Mouse (Mus musculus) gastrocnemius, adult 2 months (tissue): ENCODE data around the gene Adam11. TPM values are rescaled to one million over a fixed set of nuclear protein-coding genes. Genes with fewer than 3 reads are reported as not detected.

ENCODE experiments used
- DNase-seq: peaks from one replicate; pipeline ENCODE4 v3.0.0; 2022
- H3K27ac ChIP-seq: fragments of 200-600 bp; 2 replicates; pipeline ENCODE4 v1.8.1; 2022; ENCODE audit warnings: mild to moderate bottlenecking
- H3K4me3 ChIP-seq: fragments of 200-600 bp; 2 replicates; pipeline ENCODE4 v1.8.1; 2022; ENCODE audit warnings: mild to moderate bottlenecking, moderate library complexity
- CTCF ChIP-seq: fragments of 200-600 bp; IDR thresholded peaks from 2 replicates; pipeline ENCODE4 v1.8.1; 2022; ENCODE audit warnings: antibody characterized with exemption, mild to moderate bottlenecking, moderate library complexity
- intact Hi-C: fragments of 180-260 bp; cut with DNase I; formaldehyde crosslinking; loops from one replicate; pipeline ENCODE4 v1.15.1; 2025
- total RNA-seq, 2 experiments: library from RNA; stranded (reverse); gene quantifications; 2 replicates each; pipeline ENCODE4 v1.2.3; 2021

Adam11 gene
- total RNA-seq, 2 experiments from 2014 or later: 0.33 to 0.67 TPM

DNA sequence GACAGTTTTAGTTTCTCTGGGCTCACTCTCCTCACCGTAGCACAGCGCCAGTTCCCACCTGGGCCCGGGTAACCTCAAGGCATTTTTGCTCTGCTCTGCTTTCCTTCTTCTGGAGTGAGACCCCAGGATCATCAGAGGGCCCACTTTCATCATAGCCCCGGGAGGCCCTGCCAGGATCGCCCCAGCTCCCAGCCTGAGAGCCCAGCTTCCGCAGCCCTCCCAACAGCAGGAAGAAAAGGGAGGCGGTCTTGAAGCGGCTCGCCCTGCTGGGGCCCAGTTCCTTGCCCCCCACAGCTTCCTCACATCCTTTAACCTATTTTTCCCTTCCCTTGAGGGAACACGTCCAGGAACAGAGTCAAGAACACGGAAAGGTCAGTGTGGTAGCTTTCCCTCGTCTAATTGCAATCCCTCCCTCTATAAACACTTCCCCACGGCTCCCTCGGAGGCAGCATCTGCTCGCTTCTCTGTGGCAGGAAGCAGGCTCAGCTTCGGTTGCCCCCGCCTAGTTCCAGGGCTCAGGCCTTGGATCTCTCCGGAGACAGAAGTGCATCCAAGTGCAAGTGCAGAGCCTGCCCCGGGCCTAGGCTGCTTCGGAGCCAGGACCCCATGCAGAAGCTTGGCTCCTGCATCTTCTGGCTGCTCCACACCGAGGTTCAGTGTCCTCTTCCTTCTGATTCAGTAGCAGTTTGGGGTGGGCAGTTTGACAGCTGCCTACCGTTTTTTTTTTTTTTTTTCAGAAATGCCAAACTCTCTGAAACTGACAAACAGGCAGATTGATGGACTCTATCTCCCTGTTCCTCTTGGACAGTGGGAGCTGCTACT, 19.9 kb upstream of the Adam11 start:
- peak overlapping the region; percentile 57 for H3K27ac ChIP-seq
- H3K4me3 ChIP-seq: peak overlapping the region; percentile 45
- no peak for TF ChIP-seq CTCF
- DNase-seq: peak; percentile 51
- intact Hi-C loops: no loop called here

DNA sequence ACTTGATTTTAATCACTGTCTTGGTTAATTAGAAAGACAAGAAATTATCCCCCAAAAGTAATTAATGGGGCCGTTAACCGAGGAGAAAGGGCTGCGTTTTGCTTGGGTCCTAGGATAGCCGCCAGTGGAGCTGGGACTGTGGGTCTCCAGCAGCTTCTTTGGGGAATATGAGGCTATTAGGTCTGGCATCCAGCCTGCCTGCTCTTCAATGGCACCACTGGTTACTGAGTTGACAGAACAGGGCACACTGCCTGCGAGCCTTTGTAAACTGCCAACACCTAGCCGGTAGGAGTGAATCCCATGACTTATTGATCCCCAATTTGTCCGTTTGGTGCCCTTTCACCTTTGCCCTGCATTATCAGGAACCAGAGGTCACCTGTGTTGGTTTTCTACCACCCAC, 19.2 kb upstream of the Adam11 start:
- no peak overlapping the region for H3K27ac ChIP-seq
- intact Hi-C loops: no loop called here
- DNase-seq: no peak
- no peak overlapping the region for H3K4me3 ChIP-seq
- no peak for TF ChIP-seq CTCF

DNA sequence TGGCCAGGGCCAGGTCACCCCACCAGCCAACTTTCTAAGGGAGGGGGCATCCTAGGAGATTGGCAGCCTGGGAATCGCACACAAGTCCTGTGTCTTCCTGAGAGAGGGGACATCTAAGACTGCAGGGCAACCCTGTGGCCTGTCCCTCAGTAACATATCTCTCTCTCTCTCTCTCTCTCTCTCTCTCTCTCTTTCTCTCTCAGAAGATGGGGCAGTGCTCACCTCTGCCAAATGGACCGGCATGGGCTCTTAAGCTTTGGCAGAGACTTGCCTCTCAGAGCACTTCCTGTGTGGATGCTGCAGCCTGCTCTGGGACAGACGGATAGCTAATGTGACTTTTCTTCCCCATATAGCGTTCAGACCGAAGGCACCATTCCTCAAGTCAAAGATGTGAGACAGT, 18.4 kb upstream of the Adam11 start:
- no peak overlapping the region for H3K27ac ChIP-seq
- intact Hi-C loops: no loop called here
- no peak for DNase-seq
- no peak for TF ChIP-seq CTCF
- no peak overlapping the region for H3K4me3 ChIP-seq

DNA sequence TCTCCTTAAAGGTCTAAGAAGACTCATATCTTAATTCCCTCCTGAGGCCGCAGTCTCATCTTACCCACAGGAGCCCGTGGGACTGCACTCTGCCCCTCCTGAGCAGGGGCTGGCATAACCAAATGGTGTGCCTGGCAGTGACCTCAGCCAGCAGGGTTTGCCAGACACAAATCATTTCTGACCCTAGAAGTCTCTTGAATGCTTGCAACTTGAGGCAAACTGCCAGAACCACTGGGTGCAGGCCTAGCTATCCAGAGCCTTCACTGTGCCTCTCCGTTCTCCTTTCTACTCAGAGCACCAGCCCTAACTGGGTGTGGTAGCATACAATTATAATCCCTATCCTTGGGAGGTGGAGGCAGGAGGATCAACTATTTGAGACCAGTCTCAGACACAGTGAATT, 16.5 kb upstream of the Adam11 start:
- TF ChIP-seq CTCF: no peak
- intact Hi-C loops: no loop called here
- no peak for DNase-seq

DNA sequence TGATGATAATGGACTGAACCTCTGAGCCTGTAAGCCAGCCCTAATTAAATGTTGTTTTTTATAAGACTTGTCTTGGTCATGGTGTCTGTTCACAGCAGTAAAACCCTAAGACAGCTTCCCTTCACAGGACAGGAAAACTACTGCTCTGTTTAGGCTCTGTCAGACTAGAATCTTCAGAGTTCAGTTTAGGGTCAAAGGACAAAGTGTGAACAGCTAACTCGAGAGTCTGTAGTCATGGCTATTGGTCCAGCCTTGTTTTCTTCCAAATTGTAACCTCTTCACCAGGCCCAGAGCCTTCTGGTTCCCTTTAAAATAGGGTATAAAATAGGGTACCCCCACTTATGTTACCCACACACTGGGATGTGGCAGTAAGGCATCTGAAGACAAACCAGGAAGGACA, 13.4 kb upstream of the Adam11 start:
- no peak for TF ChIP-seq CTCF
- no peak overlapping the region for H3K27ac ChIP-seq
- DNase-seq: no peak
- no peak overlapping the region for H3K4me3 ChIP-seq
- intact Hi-C loops: no loop called here

More for the DNA sequence above, 16.5 kb upstream of the Adam11 start:
- no peak overlapping the region for H3K4me3 ChIP-seq
- no peak overlapping the region for H3K27ac ChIP-seq

DNA sequence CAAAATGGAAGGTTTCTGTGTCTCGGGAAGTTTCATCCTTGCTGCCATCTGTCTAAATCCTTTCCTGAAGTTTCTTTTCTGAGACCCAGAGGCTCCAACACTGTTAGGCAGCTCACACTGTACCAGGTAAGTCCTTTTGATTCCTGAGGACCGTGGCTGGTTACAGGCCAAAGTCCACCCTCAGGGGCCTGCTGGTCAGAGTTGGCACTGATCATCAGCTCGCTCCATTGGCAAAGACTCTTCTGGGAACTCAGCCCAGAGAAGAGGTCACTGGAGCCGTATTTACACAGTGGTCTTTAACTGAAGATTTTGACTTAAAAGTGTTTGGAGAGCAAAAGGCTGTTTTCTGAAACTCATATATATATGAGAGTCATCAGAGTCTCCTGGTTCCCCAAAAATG, 12.9 kb upstream of the Adam11 start:
- TF ChIP-seq CTCF: no peak
- Histone ChIP-seq H3K4me3 (no peak overlapping the region), H3K27ac (no peak overlapping the region)
- intact Hi-C loops: no loop called here
- DNase-seq: no peak

DNA sequence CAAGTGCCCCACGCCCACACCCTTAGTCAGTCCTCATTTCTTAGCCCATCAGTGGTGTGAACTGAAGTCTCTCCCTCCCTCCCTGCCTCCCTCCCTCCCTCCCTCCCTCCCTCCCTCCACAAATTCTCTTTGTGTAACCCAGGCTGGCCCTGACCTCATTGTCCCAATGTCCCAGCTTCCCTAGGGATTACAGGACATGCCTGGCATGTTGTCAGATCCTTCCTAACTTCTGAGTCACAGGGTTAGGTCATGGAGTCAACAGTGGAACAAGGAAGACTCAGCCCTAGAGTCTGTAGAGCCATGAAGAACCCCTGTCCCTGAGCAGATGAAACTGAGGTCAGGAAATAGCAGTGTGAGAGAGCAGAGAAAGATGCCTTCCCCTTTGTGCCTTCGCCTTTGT, 11.5 kb upstream of the Adam11 start:
- Histone ChIP-seq H3K27ac (no peak overlapping the region), H3K4me3 (no peak overlapping the region)
- TF ChIP-seq CTCF: no peak
- no peak for DNase-seq
- intact Hi-C loops: no loop called here

DNA sequence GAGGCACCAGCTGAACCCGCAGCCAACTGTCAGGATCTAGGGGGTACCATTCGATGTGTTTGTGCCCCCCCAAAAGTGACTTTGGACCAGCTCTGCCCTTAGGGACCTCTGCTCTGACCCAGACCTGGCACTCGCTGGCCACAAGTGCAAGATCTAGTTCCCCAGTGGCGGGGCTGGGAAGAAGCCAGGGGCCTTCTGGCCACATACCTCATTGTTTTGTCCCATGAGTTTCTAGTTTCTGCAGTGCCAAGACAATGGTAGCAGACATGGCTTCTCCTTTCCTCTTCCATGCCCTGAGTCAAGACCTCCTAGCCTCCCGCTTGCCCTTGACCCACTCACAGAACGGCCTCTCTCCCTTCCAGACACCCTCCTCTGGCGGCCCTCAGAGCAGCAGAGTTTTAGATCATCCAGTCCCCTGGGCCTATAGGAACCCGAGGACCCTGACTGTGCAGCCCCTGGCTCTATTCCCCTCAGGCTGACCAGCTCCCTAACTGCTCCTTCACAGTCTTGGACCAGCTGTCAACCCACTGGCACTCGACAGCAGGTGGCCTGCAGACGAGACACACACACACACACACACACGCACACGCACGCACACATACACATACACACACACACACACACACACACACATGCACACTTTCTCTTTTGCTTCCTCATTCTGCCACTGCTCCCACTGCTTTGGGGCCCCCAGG, 8.2 kb upstream of the Adam11 start:
- DNase-seq: no peak
- no peak for TF ChIP-seq CTCF
- H3K27ac ChIP-seq: 0 out of 2 replicates have a peak overlapping the region, but pooled peaks have one; percentile 31
- intact Hi-C loops: no loop called here
- peak overlapping the region; percentile 51 for H3K4me3 ChIP-seq

DNA sequence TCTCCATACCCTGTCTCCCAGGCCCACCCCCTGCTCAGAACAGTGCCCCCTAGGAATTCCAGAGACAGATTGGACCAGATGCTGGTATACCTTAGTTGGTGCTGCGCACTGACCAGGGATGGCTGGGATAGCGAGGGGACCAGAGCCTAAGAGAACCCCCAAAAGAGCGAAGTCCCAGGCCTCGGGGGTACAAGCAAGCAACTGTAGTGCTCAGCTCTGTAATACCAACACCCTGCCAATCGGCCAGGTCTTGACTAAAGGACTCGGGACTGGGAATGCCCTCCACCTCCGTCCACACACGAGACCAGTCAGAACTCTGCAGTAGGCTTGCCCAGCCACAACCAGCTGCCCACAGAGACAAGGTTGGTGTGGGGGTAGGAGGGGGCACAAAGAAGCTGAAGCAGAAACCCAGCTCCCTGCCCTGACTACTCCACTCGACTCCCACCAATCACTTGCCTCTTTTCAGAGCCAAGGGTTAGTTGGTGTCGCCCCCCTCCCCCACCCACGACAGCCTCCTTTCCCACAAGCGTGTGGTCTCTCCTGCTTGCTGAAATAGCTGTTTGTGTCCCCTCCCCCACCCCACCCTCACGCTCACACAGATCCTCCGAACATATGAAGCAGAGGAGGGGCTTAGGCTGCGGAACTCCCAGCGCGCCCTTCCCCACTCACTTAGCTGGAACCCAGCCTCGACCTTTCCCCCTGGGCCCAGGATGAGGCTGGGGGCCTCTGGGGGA, 7.5 kb upstream of the Adam11 start:
- no peak overlapping the region for H3K27ac ChIP-seq
- intact Hi-C loops: no loop called here
- peak overlapping the region; percentile 51 for H3K4me3 ChIP-seq

DNA sequence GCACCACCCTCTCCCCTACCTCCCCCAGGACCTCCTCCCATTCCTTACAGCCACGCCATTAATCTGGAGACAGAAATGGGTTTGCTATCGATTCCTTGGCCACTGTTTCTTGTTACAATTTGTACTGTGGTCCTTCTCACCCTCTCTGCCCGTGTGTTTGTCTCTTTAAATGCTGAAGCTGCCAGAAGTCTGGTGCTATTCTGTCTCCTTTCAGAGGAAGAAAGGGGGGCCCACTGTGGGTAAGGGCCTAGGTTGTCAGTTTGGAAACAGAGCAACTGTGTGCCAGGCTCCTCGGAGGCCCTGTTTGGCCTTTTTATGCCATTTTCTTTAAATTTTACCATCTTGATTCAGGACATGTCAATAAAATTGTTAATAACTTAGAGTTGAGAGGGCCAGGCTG, 6.8 kb upstream of the Adam11 start:
- no peak for DNase-seq
- no peak for TF ChIP-seq CTCF
- no peak overlapping the region for H3K27ac ChIP-seq
- H3K4me3 ChIP-seq: no peak overlapping the region
- intact Hi-C loops: no loop called here

More for the DNA sequence above, 7.5 kb upstream of the Adam11 start:
- no peak for DNase-seq
- TF ChIP-seq CTCF: no peak

DNA sequence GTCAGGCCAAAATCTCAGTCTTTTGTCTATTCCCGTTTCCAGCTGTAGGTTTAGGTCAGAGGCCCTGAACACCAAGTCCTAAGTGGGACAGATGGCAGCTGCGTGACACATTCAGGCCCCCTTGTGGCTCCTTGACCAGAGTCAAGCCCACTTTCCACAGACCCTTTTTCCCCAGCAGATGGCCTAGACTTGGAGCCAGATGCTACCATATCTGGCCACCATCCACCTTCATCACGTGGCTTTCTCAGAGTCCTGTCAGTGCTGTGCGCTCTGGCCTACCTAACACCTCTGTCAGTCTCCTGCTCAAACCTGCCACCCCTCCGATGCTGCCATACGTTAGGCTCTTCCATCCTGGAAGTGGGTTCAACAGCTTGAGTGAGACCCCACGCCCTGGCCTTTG, 5.8 kb upstream of the Adam11 start:
- TF ChIP-seq CTCF: no peak
- DNase-seq: no peak
- Histone ChIP-seq H3K4me3 (no peak overlapping the region), H3K27ac (no peak overlapping the region)
- intact Hi-C loops: no loop called here

DNA sequence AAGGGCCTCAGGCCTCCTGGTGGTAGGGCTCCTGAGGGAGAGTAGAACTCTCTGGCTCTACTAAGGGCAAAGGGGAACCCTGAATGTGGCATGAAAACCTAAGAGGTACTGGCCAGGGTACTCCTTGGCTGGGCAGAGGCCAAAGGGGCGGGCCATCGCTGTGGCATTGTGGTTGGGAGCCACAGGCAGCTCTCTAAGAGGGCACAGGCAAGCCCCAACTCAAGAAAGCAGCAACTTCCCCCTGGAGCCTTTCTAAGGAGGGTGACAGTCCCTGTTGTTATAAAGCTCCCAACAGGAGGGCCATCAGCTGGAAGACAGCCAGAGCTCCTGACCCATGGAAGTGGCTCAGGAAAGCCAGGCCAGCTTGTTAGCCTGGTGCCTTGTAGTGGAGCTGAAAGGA, 2.3 kb upstream of the Adam11 start:
- TF ChIP-seq CTCF: no peak
- Histone ChIP-seq H3K27ac (no peak overlapping the region), H3K4me3 (no peak overlapping the region)
- intact Hi-C loops: no loop called here
- no peak for DNase-seq

DNA sequence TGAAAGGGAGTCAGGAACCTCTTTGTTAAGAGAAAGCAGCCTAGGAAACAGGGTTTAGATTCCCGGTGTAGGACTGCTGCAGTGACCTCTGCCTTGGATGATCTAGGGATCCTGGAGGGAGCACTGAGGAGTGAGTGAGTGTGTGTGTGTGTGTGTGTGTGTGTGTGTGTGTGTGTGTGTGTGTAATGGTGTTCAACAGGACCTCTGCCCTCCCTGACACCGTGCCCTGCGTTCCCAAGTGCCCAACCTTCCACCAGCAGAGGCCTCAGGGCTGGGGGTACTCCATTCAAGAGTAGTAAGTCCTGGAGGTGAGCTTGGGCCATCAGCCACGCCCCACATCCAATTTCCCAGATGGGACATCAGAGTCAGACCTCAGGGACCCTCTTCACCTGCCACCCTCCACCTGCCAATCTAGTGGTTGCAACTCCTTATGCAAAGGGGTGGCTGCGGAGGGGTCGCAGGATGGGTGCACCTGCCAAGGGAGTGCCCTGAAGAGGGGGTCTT, 382 bp upstream of the Adam11 start:
- TF ChIP-seq CTCF: no peak
- Histone ChIP-seq H3K27ac (no peak overlapping the region), H3K4me3 (peak overlapping the region; percentile 82)
- intact Hi-C loops: no loop called here
- no peak for DNase-seq
